Mouse (Mus musculus) myocyte (in vitro differentiated cells): ENCODE data around the gene Xlr4b.

ENCODE experiments used
- E2F4 ChIP-seq: IDR thresholded peaks from one replicate; pipeline ENCODE4 v1.6.1; 2011; ENCODE audit warnings: mild to moderate bottlenecking, control low read depth, moderate library complexity; ENCODE audit not compliant: insufficient read depth
- MAX ChIP-seq: IDR thresholded peaks from one replicate; pipeline ENCODE4 v1.6.1; 2011; ENCODE audit warnings: low read depth, mild to moderate bottlenecking, control low read depth
- USF1 ChIP-seq: IDR thresholded peaks from one replicate; pipeline ENCODE4 v1.6.1; 2011; ENCODE audit warnings: low read depth, mild to moderate bottlenecking, control low read depth, moderate library complexity

DNA sequence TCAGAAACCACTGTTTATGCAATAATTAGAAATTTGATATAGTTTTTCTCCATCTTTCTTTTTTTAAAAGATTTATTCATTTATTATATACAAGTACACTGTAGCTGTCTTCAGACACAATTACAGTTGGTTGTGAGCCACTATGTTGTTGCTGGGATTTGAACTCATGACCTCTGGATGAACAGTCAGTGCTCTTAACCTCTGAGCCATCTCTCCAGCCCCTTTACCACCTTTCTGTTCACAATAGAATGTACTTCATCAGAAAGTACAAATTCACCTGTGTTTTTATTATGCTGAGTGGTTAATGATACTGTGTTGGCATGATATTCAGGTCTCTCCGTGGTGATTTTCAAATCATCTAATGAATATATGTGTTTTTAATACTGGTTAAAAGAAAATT lies 11.2 kb downstream of the Xlr4b start:
- TF ChIP-seq USF1 (no peak), E2F4 (no peak), MAX (no peak)
